Mouse (Mus musculus) cerebellum, postnatal 36 days (tissue): ENCODE results near the gene Ccdc115.

Source experiments
- DNase-seq, 2 experiments: peaks; one replicate each; pipeline ENCODE4 v3.0.0; 2021 to 2022; ENCODE audit warnings: mixed read lengths in 2 of 2

The Ccdc115 gene

GRCm38 (mm10) chr1:34439215-34439960, at the start of gene Ccdc115, which contains the start of gene Imp4:
TSS of gene Ccdc115 (minus strand) at chr1:34439672.
TSS of gene Imp4 (plus strand) at chr1:34439851.
- DNase-seq = peak; percentile 93 to 94

GRCm38 (mm10) chr1:34487383-34487782, 47.9 kb upstream of the Ccdc115 start:
- DNase-seq = no peak

DNA sequence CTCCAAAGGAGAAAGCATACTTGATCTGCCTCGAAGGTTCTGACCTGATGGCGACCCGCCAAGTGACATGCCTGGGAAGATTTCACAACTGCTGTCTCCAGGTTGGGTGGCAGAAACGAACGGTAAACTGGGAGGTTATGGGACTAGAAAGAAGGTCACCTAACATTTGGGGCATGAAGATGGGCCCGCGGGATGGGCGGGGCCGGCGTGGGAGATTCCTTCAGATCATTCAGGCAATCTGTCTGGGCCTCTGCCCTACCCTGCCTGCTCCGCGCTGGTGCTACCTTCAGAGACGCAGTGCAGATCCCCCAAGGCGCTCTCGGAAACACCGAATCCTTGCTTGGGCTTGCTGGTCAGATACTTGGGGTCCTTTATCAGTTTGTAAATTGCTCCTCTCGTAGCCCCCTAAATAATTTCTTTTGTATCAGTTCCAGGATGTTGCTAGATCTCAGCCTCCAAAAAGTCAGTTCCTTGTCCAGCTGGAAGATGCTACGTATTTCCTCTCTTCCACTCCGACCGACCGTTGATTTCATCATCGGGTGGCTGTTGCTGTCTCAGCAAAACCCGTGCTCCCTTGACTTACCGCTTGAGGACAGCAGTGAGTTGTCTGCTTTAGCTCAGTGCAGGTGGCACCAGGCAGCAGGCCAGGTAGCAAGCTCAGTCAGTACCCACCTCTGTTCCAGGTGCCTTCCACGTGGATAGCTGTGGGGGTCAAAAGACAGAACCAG, 46.2 kb upstream of the Ccdc115 start:
- peak; percentile 79 to 84 for DNase-seq

- no peak for DNase-seq
These were observed 45.0 kb upstream of the Ccdc115 start for GRCm38 (mm10) chr1:34484470-34484869.

- DNase-seq = no peak
These were observed 42.6 kb upstream of the Ccdc115 start for GRCm38 (mm10) chr1:34481920-34482669.

- no peak for DNase-seq
These were observed 41.3 kb upstream of the Ccdc115 start for GRCm38 (mm10) chr1:34480801-34481200.

GRCm38 (mm10) chr1:34478891-34479655, 39.6 kb upstream of the Ccdc115 start:
- DNase-seq = no peak

GRCm38 (mm10) chr1:34472427-34473300, 33.2 kb upstream of the Ccdc115 start:
- DNase-seq = no peak

DNA sequence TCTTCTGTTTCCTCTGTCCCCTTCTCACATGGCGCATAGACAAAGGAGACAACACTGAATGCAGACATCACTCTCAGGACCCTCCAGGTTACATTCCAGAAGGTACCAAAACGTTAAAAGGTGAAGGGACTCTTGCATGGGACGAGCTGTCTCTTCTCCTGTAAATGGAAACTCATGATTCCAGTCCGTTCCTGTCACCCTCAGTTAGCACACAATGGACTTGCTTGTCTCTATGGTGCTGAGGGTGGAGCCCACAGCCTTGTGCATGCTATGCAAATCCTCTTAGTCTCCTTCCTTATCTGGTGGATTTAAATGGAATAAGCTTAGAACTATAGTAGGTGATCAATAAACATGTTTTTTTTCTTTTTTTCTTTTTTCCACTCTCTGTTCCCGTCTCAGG, 30.3 kb upstream of the Ccdc115 start:
- no peak for DNase-seq

DNA sequence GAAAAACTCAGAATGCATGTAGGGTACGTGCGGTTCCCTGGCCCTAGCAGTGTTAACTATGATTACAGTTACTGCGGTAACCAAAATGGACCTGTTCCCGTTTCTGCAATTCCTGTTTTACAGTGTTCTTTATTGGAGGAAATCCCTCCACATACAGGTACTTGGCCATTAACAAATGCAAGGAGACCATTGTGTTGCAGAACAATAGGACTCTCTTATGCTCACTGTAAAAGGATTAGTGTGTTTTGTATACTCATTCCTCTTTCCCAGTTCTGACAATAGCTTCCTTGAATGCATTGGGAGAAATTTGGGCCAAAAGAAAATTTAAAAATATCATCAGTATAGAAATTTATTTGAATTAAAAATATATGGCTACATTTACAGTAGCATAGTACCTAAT, 29.0 kb upstream of the Ccdc115 start:
- DNase-seq = no peak

GRCm38 (mm10) chr1:34468051-34468450, 28.6 kb upstream of the Ccdc115 start:
- no peak for DNase-seq

DNA sequence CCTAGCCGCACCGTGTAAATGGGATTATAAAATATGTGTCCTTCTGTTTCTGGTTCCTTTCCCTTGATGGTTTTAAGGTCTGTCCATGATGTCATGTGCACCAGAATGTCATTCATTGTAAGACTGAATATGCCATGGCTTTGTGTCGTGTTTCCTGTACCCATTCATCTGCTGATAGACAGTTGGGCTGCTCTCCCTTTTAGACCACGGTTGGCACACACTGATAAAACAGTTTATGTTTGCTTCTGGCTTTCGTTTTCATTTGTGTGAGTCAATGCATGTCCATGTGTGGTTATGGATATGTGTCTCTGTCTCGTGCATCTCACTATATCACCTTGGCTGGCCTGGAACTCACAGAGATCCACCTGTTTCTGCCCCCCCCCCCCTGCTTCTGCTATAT, 26.0 kb upstream of the Ccdc115 start:
- no peak for DNase-seq

GRCm38 (mm10) chr1:34464310-34464817, 24.9 kb upstream of the Ccdc115 start:
- no peak for DNase-seq

DNA sequence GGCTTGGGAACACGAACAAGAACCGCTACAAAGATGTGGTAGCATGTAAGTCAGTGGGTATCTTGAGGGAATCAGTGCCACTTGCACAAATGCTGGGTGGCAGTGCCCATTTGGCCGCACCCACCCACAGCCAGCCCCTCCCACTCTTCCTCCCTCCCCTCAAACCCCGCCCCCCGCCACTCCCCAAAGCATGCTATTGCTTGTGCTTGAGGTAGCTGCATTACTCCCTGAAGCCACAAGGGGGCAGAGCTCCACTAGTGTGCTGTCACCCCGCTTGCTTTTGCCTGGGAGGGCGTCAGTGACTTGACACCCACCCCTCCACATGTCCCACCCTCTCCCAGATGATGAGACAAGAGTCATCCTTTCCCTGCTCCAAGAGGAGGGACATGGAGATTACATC, 23.3 kb upstream of the Ccdc115 start:
- DNase-seq = peak; percentile 64 to 72

DNA sequence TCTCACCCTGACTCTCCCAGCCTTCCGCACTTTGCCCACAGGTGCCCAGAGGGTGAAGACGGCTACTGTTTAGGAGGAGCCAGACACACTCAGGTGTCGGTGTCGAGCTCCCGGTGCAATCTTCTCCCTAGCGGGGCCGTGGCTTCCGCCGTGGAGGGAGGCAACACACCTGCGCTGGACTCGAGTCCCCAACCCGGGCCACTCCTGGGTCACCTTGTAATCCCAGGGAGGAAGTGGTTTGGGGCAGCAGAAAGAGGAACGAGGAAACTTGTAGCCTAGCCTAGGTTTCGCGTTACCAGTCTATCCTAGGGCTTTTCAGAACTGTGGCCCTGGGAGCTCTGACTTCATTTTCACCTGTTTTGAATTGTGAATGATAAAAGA, 20.6 kb upstream of the Ccdc115 start:
- no peak for DNase-seq

- DNase-seq = peak; percentile 95 to 98
These were observed 20.0 kb upstream of the Ccdc115 start, which contains the start of gene Ptpn18 for GRCm38 (mm10) chr1:34459284-34460060. TSS of gene Ptpn18 (plus strand) at chr1:34459762.

DNA sequence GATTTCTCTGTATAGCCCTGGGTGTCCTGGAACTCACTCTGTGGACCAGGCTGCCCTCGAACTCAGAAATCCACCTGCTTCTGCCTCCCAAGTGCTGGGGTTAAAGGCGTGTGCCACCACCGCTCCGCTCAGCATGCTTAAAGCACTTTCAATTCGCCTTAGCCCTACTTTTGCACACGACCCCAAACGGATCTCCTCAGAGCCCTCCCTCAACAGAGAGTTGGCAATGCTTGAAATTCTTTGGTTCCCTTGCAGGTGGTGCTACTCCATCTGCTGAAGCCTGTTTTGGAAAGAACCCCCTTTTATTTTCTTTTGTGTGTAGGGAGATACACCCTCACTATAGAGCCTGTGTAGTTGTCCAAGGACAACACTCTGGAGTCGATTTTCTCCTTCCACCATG, 19.0 kb upstream of the Ccdc115 start:
- no peak for DNase-seq

DNA sequence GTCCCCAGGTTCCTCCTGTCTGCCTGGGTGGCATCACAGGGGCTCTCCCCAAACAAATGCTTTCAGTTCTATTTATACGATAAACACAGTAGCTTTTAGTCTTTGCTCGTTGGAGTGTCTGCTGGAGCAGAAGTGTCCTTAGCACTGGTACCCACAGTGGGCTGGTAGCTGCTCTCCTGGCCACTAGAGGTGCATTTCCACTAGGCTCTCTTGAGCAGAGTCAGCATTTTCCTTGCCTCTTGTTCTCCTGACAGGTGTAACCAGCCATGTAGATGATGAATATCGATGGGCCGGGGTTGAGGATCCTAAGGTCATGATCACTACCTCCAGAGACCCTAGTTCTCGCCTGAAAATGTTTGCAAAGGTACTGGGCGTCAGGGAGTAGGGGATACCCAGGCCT, 3.7 kb upstream of the Ccdc115 start:
- no peak for DNase-seq

GRCm38 (mm10) chr1:34439961-34440630, 624 bp upstream of the Ccdc115 start:
- peak in 1 of 2 experiments; percentile 18 for DNase-seq
